Mouse (Mus musculus) hindbrain, postnatal 0 days (tissue): Measurements from ENCODE around the gene Mrs2. TPM values are rescaled to one million over a fixed set of nuclear protein-coding genes. Genes with fewer than 3 reads are reported as not detected.

Experiments used
- ATAC-seq: fragments of 200-750 bp; cut with Nextera tagmentation; 2 replicates; pipeline ENCODE4 v1.8.0; 2017; ENCODE audit warnings: mild to moderate bottlenecking, moderate TSS enrichment, moderate library complexity
- DNase-seq: peaks from one replicate; pipeline ENCODE4 v3.0.0-alpha.2; 2015; ENCODE audit warnings: low spot score
- H3K27ac ChIP-seq: fragments of 300-500 bp; sonication (generic); 2 replicates; pipeline ENCODE4 v1.5.1; 2014; ENCODE audit warnings: mild to moderate bottlenecking
- H3K27me3 ChIP-seq: fragments of 300-500 bp; sonication (generic); 2 replicates; pipeline ENCODE4 v1.6.1; 2014; ENCODE audit warnings: low read length, mixed read lengths; ENCODE audit not compliant: insufficient read depth
- H3K36me3 ChIP-seq: fragments of 300-500 bp; sonication (generic); 2 replicates; pipeline ENCODE4 v1.6.1; 2014; ENCODE audit warnings: low read length, mixed read lengths; ENCODE audit not compliant: insufficient read depth
- H3K4me1 ChIP-seq: fragments of 300-500 bp; sonication (generic); 2 replicates; pipeline ENCODE4 v1.6.1; 2014; ENCODE audit warnings: antibody characterized with exemption, low read length, mixed read lengths; ENCODE audit not compliant: insufficient read depth
- H3K4me2 ChIP-seq: fragments of 300-500 bp; sonication (generic); 2 replicates; pipeline ENCODE4 v1.6.1; 2014; ENCODE audit warnings: low read depth, mild to moderate bottlenecking, low read length, moderate library complexity, mixed read lengths
- H3K4me3 ChIP-seq: fragments of 300-500 bp; sonication (generic); 2 replicates; pipeline ENCODE4 v1.5.1; 2014; ENCODE audit warnings: low read length
- H3K9ac ChIP-seq: fragments of 300-500 bp; sonication (generic); replicated peaks from 2 replicates; pipeline ENCODE4 v1.6.1; 2014; ENCODE audit warnings: mild to moderate bottlenecking, low read length, moderate library complexity, mixed read lengths
- H3K9me3 ChIP-seq: fragments of 300-500 bp; sonication (generic); 2 replicates; pipeline ENCODE4 v1.6.1; 2016; ENCODE audit warnings: low read length, mixed read lengths
- CTCF ChIP-seq: IDR thresholded peaks from 2 replicates; pipeline ENCODE4 v1.5.1; 2016; ENCODE audit warnings: antibody characterized with exemption, control low read depth, low read depth
- WGBS: fragments of 180-500 bp; shearing (Covaris S2); extraction: QIAGEN DNeasy Blood & Tissue Kit; methylation state at CpG from one replicate; pipeline ENCODE4 v1.1.7; 2014; 5-methylcytosine and 5-hydroxymethylcytosine counted together
- polyA plus RNA-seq: library from polyadenylated mRNA; unstranded; fragments of >200 nt; fragmentation: Nextera tagmentation; extraction: Ambion mirVana; gene quantifications from 2 replicates; pipeline ENCODE4 v1.2.1, GENCODE M21; 2015
- total RNA-seq: library from RNA; depleted of rRNA; stranded (reverse); fragments of >200 nt; gene quantifications from 2 replicates; pipeline ENCODE4 v1.2.3, GENCODE M21; 2014; rRNA removed

The Mrs2 gene
- total and polyA plus RNA-seq, 2 experiments from 2014 or later, result 12.7 to 27.2 TPM

DNA sequence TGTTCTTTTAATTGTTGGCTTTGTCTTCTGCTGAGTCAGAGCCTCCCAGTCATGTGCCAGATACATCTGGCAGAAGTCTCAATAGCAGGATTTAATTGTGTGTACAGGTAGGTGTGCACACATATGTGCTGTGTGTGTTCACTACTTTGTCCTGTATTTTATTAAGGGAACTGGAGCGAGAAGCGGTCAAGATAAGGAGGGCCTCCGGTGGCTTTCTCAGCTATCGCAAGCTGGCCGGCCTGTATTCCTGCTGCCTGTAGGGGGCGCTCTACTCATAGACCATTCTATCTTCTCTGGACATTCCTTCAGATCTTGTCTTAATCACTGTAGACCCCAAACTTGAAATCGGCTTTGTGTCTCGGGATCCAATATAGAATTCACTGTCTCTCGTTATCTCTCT is 81.5 kb downstream of the Mrs2 start:
- H3K4me3 ChIP-seq, result no peak overlapping the region
- H3K27ac ChIP-seq, result no peak overlapping the region
- DNase-seq (peak; percentile 88), ATAC-seq (peak; percentile 34; the same call in 1 of the 2 replicates)
- H3K9ac ChIP-seq, result no peak overlapping the region
- H3K36me3 ChIP-seq, result no peaks in the 10 kb centered on the region
- H3K4me2 ChIP-seq, result no peak overlapping the region; the same call in 1 of the 2 replicates
- 30% methylated on average over 9 of the region's 9 CpGs for WGBS
- TF ChIP-seq CTCF, result peak; percentile 85
- H3K9me3 ChIP-seq, result no peaks in the 10 kb centered on the region
- peaks cover 3% of the 10 kb centered on the region; the same call in 1 of the 2 replicates for H3K4me1 ChIP-seq
- H3K27me3 ChIP-seq, result no peaks in the 10 kb centered on the region

DNA sequence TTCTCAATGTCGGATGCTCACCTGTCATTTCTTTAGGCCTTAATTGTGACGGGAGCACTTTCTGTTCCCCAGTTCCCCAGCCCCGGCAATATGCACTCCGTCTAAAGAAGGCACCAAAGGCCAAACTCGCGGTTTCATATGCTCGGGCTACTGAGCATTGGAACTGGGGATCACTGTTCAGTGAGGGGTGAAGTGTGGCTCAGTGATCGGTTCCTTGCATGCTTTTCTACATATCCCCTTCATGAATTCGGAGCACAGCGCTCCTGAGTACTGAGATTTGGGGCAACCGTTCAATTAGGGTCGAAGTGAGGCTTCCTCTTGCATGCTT is 82.4 kb downstream of the Mrs2 start:
- H3K27ac ChIP-seq, result peak overlapping the region; percentile 93
- H3K9me3 ChIP-seq, result no peaks in the 10 kb centered on the region
- no peaks in the 10 kb centered on the region for H3K36me3 ChIP-seq
- H3K4me2 ChIP-seq, result peak overlapping the region; percentile 70
- WGBS, result 17% methylated on average over 12 of the region's 12 CpGs
- no peaks in the 10 kb centered on the region for H3K27me3 ChIP-seq
- TF ChIP-seq CTCF, result no peak
- H3K4me3 ChIP-seq, result peak overlapping the region; percentile 90
- ATAC-seq (peak; percentile 44), DNase-seq (no peak)
- peaks cover 3% of the 10 kb centered on the region; the same call in 1 of the 2 replicates for H3K4me1 ChIP-seq
- H3K9ac ChIP-seq, result peak overlapping the region; percentile 93

Other genes with a start within 250 kb of the Mrs2 start
- gene BC005537, start 218.7 kb downstream of the Mrs2 start, total RNA-seq, result 39.2 and 40.8 TPM in 2 replicates
- gene BC005537, start 218.7 kb downstream of the Mrs2 start, polyA plus RNA-seq, result 16.4 and 18.1 TPM in 2 replicates
- 14.7 and 19.3 TPM in 2 replicates for gene Acot13, start 188.8 kb downstream of the Mrs2 start, total RNA-seq
- gene Acot13, start 188.8 kb downstream of the Mrs2 start, polyA plus RNA-seq, result 69.7 and 74.2 TPM in 2 replicates
- gene Tdp2, start 188.7 kb downstream of the Mrs2 start, total RNA-seq, result 30.0 and 30.9 TPM in 2 replicates
- gene Tdp2, start 188.7 kb downstream of the Mrs2 start, polyA plus RNA-seq, result 36.6 and 38.8 TPM in 2 replicates
- gene D130043K22Rik, start 175.2 kb downstream of the Mrs2 start, total RNA-seq, result 11.3 and 13.0 TPM in 2 replicates
- 6.1 TPM in 2 replicates for gene D130043K22Rik, start 175.2 kb downstream of the Mrs2 start, polyA plus RNA-seq
- 46.3 and 53.9 TPM in 2 replicates for gene Aldh5a1, start 82.7 kb downstream of the Mrs2 start, total RNA-seq
- gene Aldh5a1, start 82.7 kb downstream of the Mrs2 start, polyA plus RNA-seq, result 16.2 and 16.9 TPM in 2 replicates
- 5.4 and 8.4 TPM in 2 replicates for gene Gpld1, start 77.2 kb downstream of the Mrs2 start, total RNA-seq
- 3.0 and 3.3 TPM in 2 replicates for gene Gpld1, start 77.2 kb downstream of the Mrs2 start, polyA plus RNA-seq
- gene Dcdc2a, start 35.6 kb upstream of the Mrs2 start, total RNA-seq, result 1.6 and 2.0 TPM in 2 replicates
- gene Dcdc2a, start 35.6 kb upstream of the Mrs2 start, polyA plus RNA-seq, result 6.0 and 6.4 TPM in 2 replicates